Mouse (Mus musculus): ENCODE measurements around the gene Rbm12. TPM values are rescaled to one million over a fixed set of nuclear protein-coding genes. Genes with fewer than 3 reads are reported as not detected.

The Rbm12 gene
- polyA plus RNA-seq, 1 experiment from 2014 or later, result 43.0 TPM

DNA sequence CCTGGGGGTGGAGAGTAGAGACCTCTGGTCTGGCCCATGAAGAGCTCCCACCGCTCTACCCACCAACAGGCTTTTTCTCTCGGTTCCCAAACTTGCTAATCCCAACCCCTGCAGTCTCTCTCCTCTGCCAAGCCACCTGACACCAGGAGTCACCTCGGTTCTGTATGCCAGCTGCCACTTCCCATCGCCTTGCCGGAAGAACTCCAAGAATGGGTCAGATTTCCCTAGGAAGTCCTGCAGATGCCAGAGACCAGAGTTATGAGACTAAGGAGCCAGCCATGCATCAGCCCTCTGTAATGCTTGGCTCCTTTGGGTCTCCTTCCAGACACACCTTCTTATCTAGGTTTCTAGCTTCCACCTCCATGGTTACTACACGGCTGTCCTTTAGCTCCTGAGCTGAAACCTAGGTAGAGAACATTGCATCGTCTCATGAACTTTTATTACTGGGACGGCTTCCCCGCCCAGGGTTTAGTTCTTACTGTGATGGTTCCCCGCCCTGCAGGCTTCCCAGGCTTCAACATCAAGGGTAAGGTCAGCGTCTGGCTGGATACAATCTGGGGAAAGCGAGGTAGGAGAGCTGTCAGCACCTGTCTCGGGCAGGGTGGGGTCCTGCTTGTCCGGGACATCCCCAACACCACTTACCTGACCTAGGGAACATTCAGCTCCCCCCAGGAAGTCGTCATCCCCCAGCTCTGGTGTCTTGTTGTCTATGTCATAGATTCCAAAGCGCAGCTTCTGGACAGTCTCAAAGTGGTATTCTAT is 33.2 kb downstream of the Rbm12 start:
- Histone ChIP-seq H3K4me3 (no peak overlapping the region), H3K9ac (no peak overlapping the region), H3K4me2 (replicated peaks) (no peak overlapping the region), H3K9me3 (no peaks in the 10 kb centered on the region), H3K27me3 (no peaks in the 10 kb centered on the region), H3K4me1 (peaks cover 3% of the 10 kb centered on the region; the same call in 1 of the 2 replicates), H3K27ac (no peak overlapping the region), H3K36me3 (peaks cover 58% of the 10 kb centered on the region)
- ATAC-seq (ENCODE audit: insufficient number of reproducible peaks, insufficient read depth, low FRiP score, low TSS enrichment), result no peak
- 91% methylated on average over 16 of the region's 16 CpGs for WGBS

- Histone ChIP-seq H3K4me2 (replicated peaks) (no peak overlapping the region), H3K27me3 (no peaks in the 10 kb centered on the region), H3K27ac (no peak overlapping the region), H3K4me1 (peaks cover 3% of the 10 kb centered on the region; the same call in 1 of the 2 replicates), H3K36me3 (peaks cover 69% of the 10 kb centered on the region), H3K9ac (no peak overlapping the region), H3K4me3 (no peak overlapping the region), H3K9me3 (no peaks in the 10 kb centered on the region)
- no peak for ATAC-seq (ENCODE audit: insufficient number of reproducible peaks, insufficient read depth, low FRiP score, low TSS enrichment)
- 89% methylated on average over 7 of the region's 7 CpGs for WGBS
These were observed 34.3 kb downstream of the Rbm12 start for GRCm38 (mm10) chr2:156077461-156077860.

DNA sequence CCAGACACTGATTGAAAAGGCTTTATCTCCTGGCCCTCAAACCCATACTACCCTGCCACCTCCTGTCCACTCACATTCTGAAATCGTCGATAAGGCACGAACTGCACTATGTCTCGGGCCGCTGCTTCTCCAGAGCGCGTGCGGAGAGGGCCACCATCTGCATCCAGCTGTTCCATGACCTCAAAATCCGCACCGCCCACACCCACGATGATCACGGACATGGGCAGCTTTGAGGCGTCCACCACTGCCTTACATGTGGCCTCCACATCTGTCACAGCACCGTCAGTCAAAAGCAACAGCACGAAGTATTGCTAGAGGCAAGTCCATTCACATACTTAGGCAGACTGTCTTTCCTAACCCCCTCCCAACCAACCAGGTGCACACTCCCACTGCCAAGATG is 38.1 kb downstream of the Rbm12 start:
- Histone ChIP-seq H3K36me3 (peaks cover 98% of the 10 kb centered on the region), H3K4me1 (no peaks in the 10 kb centered on the region), H3K4me2 (replicated peaks) (no peak overlapping the region), H3K9me3 (no peaks in the 10 kb centered on the region), H3K9ac (no peak overlapping the region), H3K4me3 (no peak overlapping the region), H3K27ac (no peak overlapping the region), H3K27me3 (no peaks in the 10 kb centered on the region)
- WGBS, result 95% methylated on average over 15 of the region's 15 CpGs
- no peak for ATAC-seq (ENCODE audit: insufficient number of reproducible peaks, insufficient read depth, low FRiP score, low TSS enrichment)

DNA sequence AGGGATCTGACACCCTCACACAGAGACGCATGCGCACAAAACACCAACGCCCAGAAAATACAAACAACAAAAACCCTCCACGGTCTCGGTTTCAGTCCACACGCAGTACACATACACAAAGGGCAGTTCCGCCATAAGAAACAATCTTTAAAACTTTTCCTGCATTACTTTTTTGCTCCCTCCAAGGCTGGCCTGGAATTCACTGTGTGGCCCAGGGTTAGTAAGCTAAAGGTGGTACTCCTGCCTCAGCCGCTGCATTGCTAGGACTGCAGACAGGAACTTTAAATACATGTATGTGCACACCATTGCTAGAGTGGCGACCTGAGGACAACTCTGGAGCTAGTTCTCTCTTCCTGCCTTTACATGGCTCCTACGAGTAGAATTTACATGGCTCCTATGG is 40.5 kb downstream of the Rbm12 start:
- H3K4me1 ChIP-seq, result peaks cover 5% of the 10 kb centered on the region

DNA sequence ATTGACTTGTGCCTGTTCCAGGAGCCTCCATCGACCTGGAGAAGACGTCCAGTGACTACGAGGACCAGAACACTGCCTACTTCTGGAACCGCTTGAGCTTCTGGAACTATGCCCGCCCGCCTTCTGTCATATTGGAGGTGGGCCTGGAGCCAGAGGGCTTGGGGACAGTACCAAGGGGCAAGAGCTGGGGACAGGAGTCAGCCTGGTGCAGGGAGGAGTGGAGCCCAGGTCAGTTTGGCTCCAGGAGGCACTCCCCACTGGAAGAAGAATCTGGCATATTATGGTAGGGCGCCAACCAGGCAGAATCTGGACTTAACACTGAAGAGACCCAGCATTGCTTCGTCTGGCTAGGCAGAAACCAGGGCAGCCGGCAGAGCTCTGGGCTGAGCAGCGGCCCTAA is 43.9 kb downstream of the Rbm12 start:
- no peak overlapping the region for H3K4me2 ChIP-seq (replicated peaks)
- no peak overlapping the region for H3K4me3 ChIP-seq
- H3K36me3 ChIP-seq, result peaks cover 47% of the 10 kb centered on the region
- ATAC-seq (ENCODE audit: insufficient number of reproducible peaks, insufficient read depth, low FRiP score, low TSS enrichment), result no peak
- peaks cover 11% of the 10 kb centered on the region for H3K4me1 ChIP-seq
- no peaks in the 10 kb centered on the region for H3K9me3 ChIP-seq
- no peaks in the 10 kb centered on the region for H3K27me3 ChIP-seq
- no peak overlapping the region for H3K27ac ChIP-seq
- WGBS, result 96% methylated on average over 10 of the region's 10 CpGs
- H3K9ac ChIP-seq, result no peak overlapping the region

More for the DNA sequence above, 40.5 kb downstream of the Rbm12 start:
- no peak overlapping the region for H3K4me3 ChIP-seq
- H3K9me3 ChIP-seq, result no peaks in the 10 kb centered on the region
- H3K9ac ChIP-seq, result no peak overlapping the region
- no peak for ATAC-seq (ENCODE audit: insufficient number of reproducible peaks, insufficient read depth, low FRiP score, low TSS enrichment)
- no peak overlapping the region for H3K27ac ChIP-seq
- H3K4me2 ChIP-seq (replicated peaks), result no peak overlapping the region
- H3K36me3 ChIP-seq, result peaks cover 81% of the 10 kb centered on the region
- WGBS, result 94% methylated on average over 10 of the region's 10 CpGs
- H3K27me3 ChIP-seq, result no peaks in the 10 kb centered on the region

- peaks cover 31% of the 10 kb centered on the region for H3K36me3 ChIP-seq
- peak; percentile 7; the same call in 1 of the 2 replicates for ATAC-seq (ENCODE audit: insufficient number of reproducible peaks, insufficient read depth, low FRiP score, low TSS enrichment)
- no peaks in the 10 kb centered on the region for H3K9me3 ChIP-seq
- H3K4me1 ChIP-seq, result peaks cover 11% of the 10 kb centered on the region
- H3K27ac ChIP-seq, result no peak overlapping the region
- peak overlapping the region; percentile 93 for H3K4me2 ChIP-seq (replicated peaks)
- H3K4me3 ChIP-seq, result peak overlapping the region; percentile 65
- H3K9ac ChIP-seq, result peak overlapping the region; percentile 71
- no peaks in the 10 kb centered on the region for H3K27me3 ChIP-seq
- WGBS, result 24% methylated on average over 10 of the region's 10 CpGs
These were observed 45.7 kb downstream of the Rbm12 start for GRCm38 (mm10) chr2:156066126-156066525.

GRCm38 (mm10) chr2:156065099-156066041 is 46.4 kb downstream of the Rbm12 start, which contains the start of gene Spag4:
Gene Spag4, plus strand, starts transcription at chr2:156065175.
- H3K27ac ChIP-seq, result peak within 1 kb of the TSS; percentile 75
- peaks cover 24% of the 10 kb centered on the region for H3K36me3 ChIP-seq
- H3K4me2 ChIP-seq (replicated peaks), result peak within 1 kb of the TSS; percentile 93
- H3K9ac ChIP-seq, result peak within 1 kb of the TSS; percentile 71
- H3K4me1 ChIP-seq, result peaks cover 11% of the 10 kb centered on the region
- no peaks in the 10 kb centered on the region for H3K9me3 ChIP-seq
- WGBS, result under 1% methylated on average over 81 of the region's 81 CpGs
- no peaks in the 10 kb centered on the region for H3K27me3 ChIP-seq
- peak within 1 kb of the TSS; percentile 65 for H3K4me3 ChIP-seq
- peak; percentile 74 for ATAC-seq (ENCODE audit: insufficient number of reproducible peaks, insufficient read depth, low FRiP score, low TSS enrichment)

DNA sequence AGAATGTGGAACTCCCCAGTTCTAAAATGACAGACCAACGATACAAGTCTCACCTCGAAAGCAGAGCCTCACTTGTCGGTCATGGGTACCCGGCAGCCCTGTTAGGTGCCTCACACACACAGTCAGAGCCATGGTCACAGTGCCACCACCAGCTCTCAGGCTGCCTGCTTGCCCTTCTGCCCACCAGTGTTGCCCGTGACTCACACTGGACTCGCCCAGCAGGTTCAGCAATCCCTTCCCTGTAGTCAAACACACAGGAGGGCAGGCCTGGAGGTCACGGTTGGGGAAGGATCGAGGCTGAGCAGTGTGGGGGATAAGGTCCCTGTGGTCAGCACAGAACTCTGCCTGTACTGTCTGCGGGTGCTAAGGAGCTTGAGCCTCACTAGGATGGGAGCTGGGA is 59.0 kb downstream of the Rbm12 start, which contains the start of gene Fer1l4:
Gene Fer1l4 (minus strand): TSS at position 132 of the 400 bp plus-strand sequence.
- Histone ChIP-seq H3K9me3 (no peaks in the 10 kb centered on the region), H3K9ac (no peak within 1 kb of the TSS), H3K36me3 (no peaks in the 10 kb centered on the region), H3K4me1 (no peaks in the 10 kb centered on the region), H3K4me3 (no peak within 1 kb of the TSS), H3K27me3 (no peaks in the 10 kb centered on the region), H3K27ac (no peak within 1 kb of the TSS), H3K4me2 (replicated peaks) (no peak within 1 kb of the TSS)
- no peak for ATAC-seq (ENCODE audit: insufficient number of reproducible peaks, insufficient read depth, low FRiP score, low TSS enrichment)
- WGBS, result 82% methylated on average over 9 of the region's 9 CpGs

GRCm38 (mm10) chr2:156047929-156048328 is 63.8 kb downstream of the Rbm12 start:
- Histone ChIP-seq H3K36me3 (no peaks in the 10 kb centered on the region), H3K27ac (no peak overlapping the region), H3K27me3 (peaks cover 9% of the 10 kb centered on the region; the same call in 1 of the 2 replicates), H3K4me1 (no peaks in the 10 kb centered on the region), H3K9ac (no peak overlapping the region), H3K4me2 (replicated peaks) (peak overlapping the region; percentile 14), H3K9me3 (no peaks in the 10 kb centered on the region), H3K4me3 (no peak overlapping the region)
- ATAC-seq (ENCODE audit: insufficient number of reproducible peaks, insufficient read depth, low FRiP score, low TSS enrichment), result no peak
- 7% methylated on average over 19 of the region's 19 CpGs for WGBS

GRCm38 (mm10) chr2:156042903-156043302 is 68.9 kb downstream of the Rbm12 start:
- H3K36me3 ChIP-seq, result no peaks in the 10 kb centered on the region
- no peak overlapping the region for H3K4me3 ChIP-seq
- 85% methylated on average over 8 of the region's 8 CpGs for WGBS
- no peak for ATAC-seq (ENCODE audit: insufficient number of reproducible peaks, insufficient read depth, low FRiP score, low TSS enrichment)
- H3K4me1 ChIP-seq, result no peaks in the 10 kb centered on the region
- H3K9me3 ChIP-seq, result no peaks in the 10 kb centered on the region
- no peak overlapping the region for H3K27ac ChIP-seq
- H3K4me2 ChIP-seq (replicated peaks), result no peak overlapping the region
- no peak overlapping the region for H3K9ac ChIP-seq
- H3K27me3 ChIP-seq, result peaks cover 9% of the 10 kb centered on the region; the same call in 1 of the 2 replicates
